Mouse (Mus musculus): ENCODE data around the gene Vrk1.

The Vrk1 gene

DNA sequence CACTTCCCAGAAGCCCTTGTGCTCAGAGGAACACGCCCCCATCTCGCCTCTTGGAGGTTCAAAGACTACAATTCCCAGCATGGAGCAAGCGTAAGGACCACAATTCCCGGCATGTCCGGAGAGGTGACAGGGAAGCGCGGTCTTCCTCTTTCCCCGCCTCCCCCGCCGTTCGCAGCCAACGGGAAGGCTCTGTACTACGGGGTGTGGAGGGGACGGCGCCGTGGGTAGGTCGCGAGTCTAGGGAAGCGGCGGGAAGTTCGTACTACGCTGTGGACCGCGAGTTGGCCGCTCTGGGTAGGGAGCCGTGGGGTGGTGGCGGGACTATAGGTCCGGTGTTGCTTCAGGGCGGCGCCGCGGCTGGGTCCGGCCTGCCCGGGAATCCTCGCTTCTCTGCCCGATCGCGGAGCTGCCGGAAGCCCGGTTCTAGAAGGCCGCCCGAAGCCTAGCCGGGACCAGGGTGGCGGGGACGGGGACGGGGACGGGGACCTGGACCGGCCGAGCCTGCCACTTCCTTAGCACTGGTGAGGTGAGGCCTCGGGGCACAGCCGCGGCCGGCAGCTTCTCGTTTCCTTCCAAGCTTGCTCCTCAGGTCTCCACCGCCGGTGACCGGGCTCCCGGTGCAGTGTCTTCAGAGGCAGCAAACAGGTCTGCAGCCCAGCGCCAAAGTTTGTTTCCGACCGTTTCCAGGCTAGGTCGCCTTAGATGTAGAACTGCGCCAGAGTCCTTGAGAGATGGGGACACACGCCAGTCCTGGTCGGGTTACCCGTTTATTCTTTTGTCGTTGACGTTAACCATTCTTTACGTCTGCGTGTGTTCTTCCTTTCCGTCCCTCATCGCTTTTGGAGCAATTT, at the start of gene Vrk1:
Vrk1 (plus strand) TSS at position 164 of the 851 bp plus-strand sequence.
- DNase-seq: peak; percentile 96 to 98

GRCm38 (mm10) chr12:105960592-105961330, 49.3 kb upstream of the Vrk1 start:
- DNase-seq: no peak

DNA sequence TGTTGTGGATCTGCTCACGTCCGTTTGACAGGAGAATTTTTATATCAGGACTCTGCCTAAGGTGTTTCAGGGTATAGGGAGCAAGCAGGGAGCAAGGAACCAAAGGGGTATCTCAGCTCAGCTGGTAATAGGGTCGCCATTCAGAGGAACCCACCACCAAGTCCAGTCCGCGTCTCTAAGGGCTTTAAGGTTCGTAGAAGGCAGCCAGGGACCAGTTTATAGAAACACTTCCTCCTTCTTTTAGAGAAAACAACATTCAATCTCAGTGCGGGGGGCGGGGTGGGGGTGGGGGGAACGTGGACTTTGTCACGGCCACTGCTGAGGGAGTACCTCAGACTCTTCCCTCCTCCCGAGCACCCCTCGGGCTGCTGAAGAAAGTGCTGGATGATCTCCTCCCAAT, 48.4 kb upstream of the Vrk1 start:
- no peak for DNase-seq

- DNase-seq: peak; percentile 84 to 91
These were observed 47.7 kb upstream of the Vrk1 start for GRCm38 (mm10) chr12:105962103-105963011.

- DNase-seq: peak; percentile 30 to 45
These were observed 46.9 kb upstream of the Vrk1 start for GRCm38 (mm10) chr12:105963012-105963572.

- DNase-seq: no peak
These were observed 43.0 kb upstream of the Vrk1 start for GRCm38 (mm10) chr12:105966887-105967637.

DNA sequence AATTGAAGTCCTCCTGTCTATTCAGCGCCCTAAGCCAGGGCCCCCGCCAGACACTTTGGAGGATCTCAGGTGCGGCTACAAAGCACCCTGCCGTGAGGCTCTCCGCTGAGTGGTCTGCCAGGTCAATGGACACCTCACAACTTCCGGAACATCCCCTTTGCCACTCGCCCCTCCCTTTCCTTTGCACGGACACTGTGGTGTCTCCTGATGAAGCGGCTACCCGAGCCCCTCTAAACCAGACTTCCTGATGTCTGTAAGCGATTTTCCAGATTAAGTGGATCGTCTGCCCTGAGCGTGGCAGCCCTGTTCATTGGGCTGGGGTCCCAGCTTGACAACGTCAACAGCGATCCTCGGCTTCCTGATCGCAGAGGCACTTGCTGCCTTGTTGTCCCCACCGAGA, 42.2 kb upstream of the Vrk1 start:
- DNase-seq: peak in 1 of 2 experiments; percentile 13

DNA sequence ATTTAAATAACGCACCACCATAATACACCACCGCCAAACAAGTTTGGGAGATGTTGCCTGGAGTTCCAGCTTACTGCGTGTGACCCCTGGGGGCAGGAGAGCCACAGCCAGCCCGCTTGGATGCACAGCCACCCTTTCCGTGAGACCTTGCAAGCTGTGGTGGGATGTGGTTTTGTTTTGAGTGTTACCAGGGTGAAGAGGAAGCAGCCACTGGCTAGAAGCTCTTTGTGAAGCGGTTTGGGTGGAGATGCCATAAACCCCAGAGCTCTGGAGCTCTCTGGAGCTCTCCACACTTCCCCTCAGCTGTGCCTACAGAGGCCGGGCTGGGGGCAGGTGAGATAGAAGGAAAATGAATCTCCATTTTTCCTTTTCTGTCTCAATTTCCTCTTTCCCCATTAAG, 38.8 kb upstream of the Vrk1 start:
- peak; percentile 27 to 28 for DNase-seq

GRCm38 (mm10) chr12:105972673-105973072, 37.4 kb upstream of the Vrk1 start:
- no peak for DNase-seq

GRCm38 (mm10) chr12:105973691-105974090, 36.3 kb upstream of the Vrk1 start:
- no peak for DNase-seq

- DNase-seq: no peak
These were observed 35.9 kb upstream of the Vrk1 start for GRCm38 (mm10) chr12:105974107-105974506.

GRCm38 (mm10) chr12:105981121-105981973, 28.7 kb upstream of the Vrk1 start:
- peak; percentile 31 to 47 for DNase-seq

DNA sequence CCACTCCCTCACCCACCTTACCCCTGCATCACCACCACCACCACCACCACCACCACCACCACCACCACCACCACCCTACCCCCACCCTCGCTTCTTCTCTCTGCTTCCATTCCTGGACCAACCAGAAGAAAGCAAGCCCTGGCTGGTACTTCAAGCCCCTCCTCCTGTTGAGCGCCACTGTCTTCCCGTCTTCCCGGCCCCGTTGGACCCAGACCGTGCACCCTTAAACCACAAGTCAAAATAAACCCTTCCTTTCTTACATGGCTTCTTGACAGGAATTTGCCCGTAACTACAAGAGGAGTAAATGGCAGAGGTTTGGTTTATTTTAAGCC, 28.1 kb upstream of the Vrk1 start:
- DNase-seq: no peak

DNA sequence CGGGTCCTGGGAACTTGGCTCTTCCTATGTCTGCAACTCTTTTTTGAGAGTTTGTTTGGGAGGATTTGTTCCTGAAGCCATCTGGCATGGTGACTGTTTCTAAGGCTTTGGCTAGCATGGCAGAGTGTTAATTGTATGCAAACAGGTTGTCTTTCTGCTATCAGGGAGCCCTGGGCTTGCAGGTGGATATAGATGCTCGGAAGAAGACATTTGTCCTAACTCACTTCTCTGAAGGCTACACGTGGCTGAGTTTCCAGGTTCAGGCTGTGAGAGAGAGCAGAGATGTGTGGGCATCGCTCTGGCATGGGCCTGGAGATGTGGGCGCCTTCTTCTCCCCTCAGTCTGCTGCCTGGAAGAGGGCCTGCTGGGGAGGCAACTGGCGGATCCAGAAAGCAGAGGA, 27.4 kb upstream of the Vrk1 start:
- no peak for DNase-seq

DNA sequence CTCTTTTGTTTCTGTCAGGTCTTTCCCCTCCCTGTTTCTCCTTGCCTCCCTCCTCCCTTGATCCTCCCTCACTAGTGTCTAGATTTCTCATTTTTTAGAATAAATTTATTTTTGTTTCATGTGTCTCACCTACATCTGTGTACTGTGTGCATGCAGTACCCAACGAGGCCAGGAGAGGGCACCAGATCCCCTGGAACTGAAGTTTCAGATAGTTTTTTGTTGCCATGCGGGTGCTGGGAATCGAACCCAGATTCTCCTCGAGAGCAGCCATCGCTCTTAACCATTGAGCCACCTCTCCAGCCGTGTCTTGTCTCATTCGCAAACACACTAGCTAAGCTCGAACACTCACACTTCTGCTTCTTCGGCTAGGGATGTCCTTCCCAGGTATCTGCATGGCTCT, 26.5 kb upstream of the Vrk1 start:
- no peak for DNase-seq

DNA sequence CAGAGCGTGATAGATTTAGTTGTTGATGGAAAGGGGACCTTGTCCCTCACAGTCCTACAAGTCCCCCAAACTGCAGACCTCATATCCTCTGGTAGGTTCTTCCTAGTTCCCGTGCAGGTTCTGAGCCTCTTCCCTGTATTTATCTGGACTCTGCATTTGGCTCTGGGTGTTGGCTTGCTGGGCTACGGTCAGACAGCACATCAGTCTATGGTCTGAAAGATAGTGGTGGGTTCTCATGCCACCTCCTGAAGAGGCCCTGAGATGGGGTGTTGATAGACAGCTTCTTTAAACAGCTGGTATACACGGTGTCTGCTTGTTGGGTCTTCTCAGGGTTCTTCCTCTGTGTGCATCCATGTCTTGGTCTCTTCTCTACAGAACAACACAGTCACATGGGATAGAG, 21.6 kb upstream of the Vrk1 start:
- DNase-seq: no peak

- DNase-seq: no peak
These were observed 17.3 kb upstream of the Vrk1 start for GRCm38 (mm10) chr12:105992756-105993155.

DNA sequence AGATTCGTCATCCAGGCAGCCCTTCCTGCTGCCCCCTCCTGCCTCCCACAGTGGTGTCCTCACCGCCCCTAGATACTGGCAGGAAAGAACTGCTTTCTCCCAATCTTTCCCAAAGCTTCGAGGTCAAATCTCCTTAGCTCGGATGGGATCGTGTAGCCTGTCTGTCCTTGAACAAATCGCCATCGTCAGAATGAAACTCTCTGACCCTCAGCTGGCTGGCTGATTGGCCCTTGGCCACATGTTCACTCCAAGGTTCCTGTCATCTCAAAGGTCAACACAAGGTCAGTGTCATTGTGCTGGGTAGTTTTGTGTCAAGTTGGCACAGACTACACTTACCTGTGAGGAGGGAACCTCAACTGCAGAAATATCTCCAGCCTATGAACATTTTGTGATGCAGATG, 16.7 kb upstream of the Vrk1 start:
- DNase-seq: no peak

DNA sequence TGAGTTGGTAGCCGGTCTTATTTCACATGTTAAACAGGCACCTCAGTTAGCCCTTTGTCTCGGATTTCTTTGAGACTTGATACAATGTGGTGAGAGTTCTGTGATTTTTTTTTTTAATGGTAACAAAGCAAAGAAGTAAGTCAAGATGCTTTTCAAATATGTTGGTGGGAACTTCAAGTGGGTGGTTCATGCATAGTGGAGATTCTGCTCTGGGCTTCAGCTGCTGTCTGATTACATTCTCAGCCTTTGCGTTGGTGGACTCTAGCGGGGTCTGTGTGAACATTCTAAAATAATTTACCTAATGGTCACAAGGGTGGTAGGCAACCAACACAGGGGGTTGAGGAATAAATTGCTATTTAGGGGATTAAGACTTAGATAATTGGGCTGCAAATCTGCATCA, 14.1 kb upstream of the Vrk1 start:
- DNase-seq: no peak

GRCm38 (mm10) chr12:105997028-105997786, 12.8 kb upstream of the Vrk1 start:
- DNase-seq: no peak

Data from lung, postnatal 4 days (tissue).